Mouse (Mus musculus) small intestine, adult 2 months (tissue): ENCODE measurements around the gene Adamtsl1.

Experiments used
- CTCF ChIP-seq: fragments of 200-500 bp; IDR thresholded peaks from 2 replicates; pipeline ENCODE4 v1.5.1; 2012; ENCODE audit warnings: low read depth, mild to moderate bottlenecking, control low read depth, inconsistent platforms, low read length, moderate library complexity, mixed read lengths; ENCODE audit not compliant: insufficient replicate concordance, insufficient read length; ENCODE audit errors: extremely low read depth
- POLR2A ChIP-seq: fragments of 200-500 bp; IDR thresholded peaks from 2 replicates; pipeline ENCODE4 v1.6.1; 2012; ENCODE audit warnings: low read depth, mild to moderate bottlenecking, control low read depth, inconsistent platforms, low read length, moderate library complexity

DNA sequence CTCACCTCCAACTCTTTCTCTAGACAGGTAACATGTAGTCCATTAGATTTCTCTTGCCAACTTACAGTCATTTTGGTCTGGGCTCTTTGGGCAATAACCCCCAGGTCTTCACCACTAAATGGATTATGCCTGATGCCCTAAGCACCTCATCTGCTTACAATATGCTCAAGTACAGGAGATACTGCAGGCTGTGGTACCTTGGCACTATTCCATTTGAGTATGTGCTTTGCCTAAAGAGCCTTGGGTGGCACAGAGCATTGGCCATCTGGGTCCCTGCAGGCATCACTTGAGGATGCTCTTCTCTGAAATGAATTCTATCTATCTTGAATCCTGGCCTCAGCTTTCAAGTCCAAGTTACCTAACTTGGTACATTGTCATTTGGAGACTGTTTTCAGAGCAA, 330.4 kb downstream of the Adamtsl1 start:
- no peak for TF ChIP-seq CTCF
- TF ChIP-seq POLR2A = no peak
